Mouse (Mus musculus): ENCODE results near the gene Zfp746. TPM values are rescaled to one million over a fixed set of nuclear protein-coding genes. Genes with fewer than 3 reads are reported as not detected.

Gene Zfp746
- 6.7 and 14.4 TPM in 2 replicates for total RNA-seq (2015; ENCODE audit: low replicate concordance)
- 4.4 and 9.1 TPM in 2 replicates for total RNA-seq (2017; ENCODE audit: low replicate concordance)

GRCm38 (mm10) chr6:48086471-48086878, at the start of gene Zfp746:
Zfp746 (minus strand) TSS chr6:48086593.
- ATAC-seq (replicated peaks; ENCODE audit: low FRiP score, poor library complexity, severe bottlenecking) = peak; percentile 92

- ATAC-seq (replicated peaks; ENCODE audit: low FRiP score, poor library complexity, severe bottlenecking) = peak; percentile 100
Observed at GRCm38 (mm10) chr6:48121092-48121491, 34.7 kb upstream of the Zfp746 start.

- ATAC-seq (replicated peaks; ENCODE audit: low FRiP score, poor library complexity, severe bottlenecking) = no peak
Observed at GRCm38 (mm10) chr6:48116036-48116435, 29.6 kb upstream of the Zfp746 start.

DNA sequence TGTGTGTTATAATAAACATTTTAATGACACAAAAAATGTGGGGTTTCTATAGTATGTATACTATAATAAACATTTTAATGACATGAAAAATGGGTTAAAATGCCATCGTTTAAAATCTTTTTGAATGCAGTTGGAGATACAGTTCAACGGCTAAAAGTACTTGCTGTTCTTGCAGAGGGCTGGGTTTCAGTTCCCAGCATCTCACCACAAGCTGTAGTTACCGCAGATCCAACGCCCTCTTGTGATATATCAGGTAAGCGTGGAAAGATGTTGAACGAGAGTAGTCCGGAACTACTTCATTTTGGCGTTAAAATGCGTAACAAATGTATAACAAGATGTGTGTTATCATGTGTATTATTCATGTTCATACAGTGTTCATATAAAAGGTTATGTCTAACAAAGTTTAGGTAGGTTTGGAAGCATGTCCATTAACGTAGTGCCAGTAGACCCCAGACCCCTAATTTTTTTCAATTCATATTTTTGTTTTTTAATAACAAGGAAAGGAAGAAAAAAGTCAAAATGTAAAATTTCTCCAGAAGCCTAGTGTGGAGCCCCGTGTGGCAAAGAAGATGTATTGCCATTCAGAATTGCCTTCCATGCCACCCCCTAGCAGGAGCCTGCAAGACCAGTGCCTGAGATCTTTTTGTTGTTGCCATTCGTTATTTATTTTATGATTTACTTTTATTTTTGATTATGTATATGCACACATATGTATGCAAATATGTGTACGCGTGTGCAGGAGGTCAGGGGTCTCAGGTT, 743 bp upstream of the Zfp746 start:
- ATAC-seq (replicated peaks; ENCODE audit: low FRiP score, poor library complexity, severe bottlenecking) = no peak

- ATAC-seq (replicated peaks; ENCODE audit: low FRiP score, poor library complexity, severe bottlenecking) = peak; percentile 85
Observed at GRCm38 (mm10) chr6:48085521-48086404, 630 bp downstream of the Zfp746 start.

- no peak for ATAC-seq (replicated peaks; ENCODE audit: low FRiP score, poor library complexity, severe bottlenecking)
Observed at GRCm38 (mm10) chr6:48083733-48084191, 2.6 kb downstream of the Zfp746 start.

DNA sequence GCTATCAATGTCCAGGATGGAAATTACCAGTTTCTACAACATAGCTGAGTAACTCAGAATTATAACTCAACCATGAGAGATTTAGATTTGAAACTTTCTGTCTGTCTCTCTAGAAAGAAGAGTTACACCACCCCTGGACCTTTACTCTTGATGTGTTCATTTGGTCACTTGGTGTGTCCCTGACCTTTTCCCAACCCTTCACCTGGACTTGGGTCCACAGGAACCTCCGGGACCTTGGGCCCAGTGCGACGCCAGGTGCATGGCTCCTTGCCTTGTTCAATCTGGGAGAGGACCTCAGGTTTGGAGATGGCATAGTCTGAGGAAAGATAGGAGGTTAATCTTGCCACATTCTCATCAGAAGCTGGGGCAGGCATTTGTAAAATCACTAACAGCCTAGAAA, 4.4 kb downstream of the Zfp746 start:
- no peak for ATAC-seq (replicated peaks; ENCODE audit: low FRiP score, poor library complexity, severe bottlenecking)

GRCm38 (mm10) chr6:48081021-48081420, 5.4 kb downstream of the Zfp746 start:
- ATAC-seq (replicated peaks; ENCODE audit: low FRiP score, poor library complexity, severe bottlenecking) = no peak

DNA sequence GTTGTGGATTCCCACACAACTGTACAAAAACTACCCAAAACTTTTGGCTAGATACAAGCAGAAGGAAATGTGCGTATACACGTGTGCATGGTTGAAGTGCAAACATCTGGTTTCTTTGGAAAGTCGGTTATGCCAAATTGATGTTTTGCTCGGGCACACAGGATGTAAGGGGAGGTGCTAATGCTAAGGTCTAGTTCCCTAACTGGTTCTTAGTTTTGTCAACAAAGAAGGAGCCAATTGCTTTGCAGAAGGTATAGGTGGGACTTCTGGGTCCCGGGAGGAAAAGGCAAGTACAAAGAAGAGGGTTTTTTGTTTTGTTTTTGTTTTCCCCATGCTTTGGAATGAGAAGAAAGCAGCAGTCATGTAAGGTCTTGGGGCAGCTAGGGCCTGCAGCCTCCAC, 13.1 kb downstream of the Zfp746 start:
- no peak for ATAC-seq (replicated peaks; ENCODE audit: low FRiP score, poor library complexity, severe bottlenecking)

DNA sequence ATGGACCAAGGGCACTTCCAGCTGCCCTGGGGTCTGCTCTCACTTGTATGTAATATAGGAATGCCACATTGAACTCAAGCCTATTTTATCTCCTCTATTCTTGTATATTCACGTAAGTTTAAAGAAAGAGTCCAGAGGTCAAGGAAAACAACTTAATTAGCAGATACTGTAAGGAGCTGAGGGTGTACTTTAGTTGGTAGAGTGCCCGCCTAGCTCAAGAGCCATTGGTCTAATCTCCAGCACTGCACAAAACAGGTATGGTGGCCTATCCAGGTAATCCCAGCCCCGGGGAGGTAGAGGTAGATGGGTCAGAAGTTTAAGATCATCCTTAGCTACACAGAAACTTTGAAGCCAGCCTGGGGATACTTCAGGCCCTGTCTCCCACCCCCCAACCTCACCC, 18.9 kb downstream of the Zfp746 start:
- ATAC-seq (replicated peaks; ENCODE audit: low FRiP score, poor library complexity, severe bottlenecking) = no peak

GRCm38 (mm10) chr6:48065587-48066075, 20.8 kb downstream of the Zfp746 start:
- no peak for ATAC-seq (replicated peaks; ENCODE audit: low FRiP score, poor library complexity, severe bottlenecking)

- ATAC-seq (replicated peaks; ENCODE audit: low FRiP score, poor library complexity, severe bottlenecking) = no peak
Observed at GRCm38 (mm10) chr6:48064451-48064850, 21.9 kb downstream of the Zfp746 start.

GRCm38 (mm10) chr6:48063940-48064339, 22.5 kb downstream of the Zfp746 start:
- ATAC-seq (replicated peaks; ENCODE audit: low FRiP score, poor library complexity, severe bottlenecking) = no peak

- ATAC-seq (replicated peaks; ENCODE audit: low FRiP score, poor library complexity, severe bottlenecking) = no peak
Observed at GRCm38 (mm10) chr6:48060895-48061294, 25.5 kb downstream of the Zfp746 start.

DNA sequence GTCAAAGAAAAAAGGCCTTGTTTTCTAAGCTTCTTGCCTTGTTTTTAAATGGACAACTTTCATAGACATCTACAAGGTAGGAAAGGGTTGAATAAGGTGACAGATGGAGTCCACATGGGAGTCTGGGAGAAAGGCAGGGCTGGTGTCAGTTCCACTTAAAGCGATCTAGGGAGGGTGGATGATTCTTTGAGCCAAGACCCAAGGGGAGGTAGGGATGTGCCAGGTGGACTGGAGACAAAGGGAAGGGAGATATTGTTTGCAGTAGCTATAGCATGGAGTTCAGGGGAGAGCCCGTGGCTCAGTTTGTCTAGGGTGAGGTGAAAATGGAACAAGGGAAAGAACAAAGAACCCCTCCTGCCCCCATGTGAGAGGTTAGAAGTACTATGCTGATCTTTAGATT, 26.0 kb downstream of the Zfp746 start:
- no peak for ATAC-seq (replicated peaks; ENCODE audit: low FRiP score, poor library complexity, severe bottlenecking)

DNA sequence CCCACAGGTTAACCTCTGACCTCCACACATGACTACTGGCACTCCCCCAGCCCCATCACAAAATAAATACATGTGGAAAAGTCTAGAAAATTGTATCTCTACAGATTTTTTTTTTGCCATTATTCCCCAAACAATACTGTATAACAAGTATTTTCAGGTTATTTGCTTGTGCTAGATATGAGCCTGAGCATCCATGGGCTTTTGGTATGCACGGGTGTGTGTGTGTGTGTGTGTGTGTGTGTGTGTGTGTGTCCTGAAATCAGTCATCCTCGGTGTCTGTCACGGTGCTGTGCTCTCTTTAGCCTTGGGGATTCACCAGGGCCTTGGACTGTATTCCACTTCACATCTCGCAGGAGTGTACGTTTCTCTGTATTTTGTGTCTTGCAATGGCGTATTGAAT, 34.3 kb downstream of the Zfp746 start:
- no peak for ATAC-seq (replicated peaks; ENCODE audit: low FRiP score, poor library complexity, severe bottlenecking)

DNA sequence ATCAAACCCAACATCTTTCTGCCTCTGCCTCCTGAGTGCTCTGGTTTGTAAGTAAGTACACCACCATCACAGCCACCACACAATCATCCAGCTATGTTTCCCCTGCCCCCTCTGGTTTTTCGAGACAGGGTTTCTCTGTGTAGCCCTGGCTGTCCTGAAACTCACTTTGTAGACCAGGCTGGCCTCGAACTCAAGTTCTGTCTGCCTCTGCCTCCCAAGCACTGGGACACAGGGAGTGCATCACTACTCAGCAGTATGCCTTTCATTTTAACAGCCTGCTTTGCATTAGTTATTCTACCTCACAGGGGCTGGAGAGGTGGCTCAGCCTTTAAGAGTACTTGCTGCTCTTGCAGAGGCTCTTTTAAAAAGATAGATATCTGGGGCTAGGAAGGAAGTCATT, 34.7 kb downstream of the Zfp746 start:
- no peak for ATAC-seq (replicated peaks; ENCODE audit: low FRiP score, poor library complexity, severe bottlenecking)

GRCm38 (mm10) chr6:48049273-48050065, 36.9 kb downstream of the Zfp746 start:
- no peak for ATAC-seq (replicated peaks; ENCODE audit: low FRiP score, poor library complexity, severe bottlenecking)

DNA sequence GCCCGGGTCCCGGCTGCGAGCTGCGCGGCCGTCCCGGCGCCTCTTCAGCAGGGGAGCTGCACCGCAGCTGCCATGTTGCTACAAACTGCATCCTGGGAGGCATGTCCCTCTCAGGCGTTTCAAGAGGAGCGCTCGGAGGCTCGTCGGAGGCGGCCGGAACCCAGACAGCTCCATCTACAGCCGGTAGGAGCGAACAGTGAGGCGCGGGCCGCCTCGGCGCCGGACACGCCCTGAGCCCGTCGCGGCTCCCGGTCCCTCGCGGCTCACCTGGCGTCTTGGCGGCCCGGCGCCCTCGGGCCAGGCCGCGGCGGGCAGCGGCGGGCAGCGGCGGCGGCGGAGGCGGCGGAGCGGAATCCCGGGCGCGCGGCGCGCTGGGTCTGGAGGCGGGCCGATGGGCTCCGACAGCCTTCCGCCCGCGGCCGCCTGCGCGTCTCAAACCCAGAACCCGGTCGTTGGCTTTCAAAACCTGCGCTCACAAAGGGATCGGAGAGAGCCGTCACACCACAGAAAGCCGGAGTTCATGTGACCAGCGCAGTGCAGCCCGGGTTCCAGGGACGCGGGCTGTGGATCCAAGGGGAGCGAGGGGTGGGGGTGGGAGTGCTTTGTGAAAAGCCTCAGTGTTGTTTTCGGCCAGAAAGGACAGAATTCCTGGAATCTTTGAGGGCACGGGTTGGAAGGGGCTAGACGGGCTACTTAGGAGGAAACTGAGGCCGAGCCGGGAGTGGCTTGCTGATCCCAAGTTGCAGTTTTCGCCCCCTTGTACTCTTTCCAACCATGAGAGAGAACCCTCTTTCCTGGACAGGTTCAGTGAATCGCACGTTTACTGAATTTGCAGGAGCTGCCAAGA, 37.7 kb downstream of the Zfp746 start, which contains the start of gene Zfp777:
TSS of gene Zfp777 (minus strand) at position 486 of the 847 bp plus-strand sequence.
- ATAC-seq (replicated peaks; ENCODE audit: low FRiP score, poor library complexity, severe bottlenecking) = peak; percentile 89
